Mouse (Mus musculus) spleen, postnatal 10 days (tissue): ENCODE measurements at regions not wholly inside any gene's neighbourhood (a gene's known extent, or its start where the extent isn't known, plus 50 kb on each side); places are given as distances from the start of the nearest gene placed in this dataset.
"Not testable (repeated sequence)": the region's sequence is repeated elsewhere in the genome, so short reads cannot be mapped to it uniquely, and the experiment has no call there.

ENCODE experiments used
- DNase-seq, 2 experiments: peaks; one replicate each; pipeline ENCODE4 v3.0.0; 2021 to 2022; ENCODE audit warnings: low spot score in 2 of 2

DNA sequence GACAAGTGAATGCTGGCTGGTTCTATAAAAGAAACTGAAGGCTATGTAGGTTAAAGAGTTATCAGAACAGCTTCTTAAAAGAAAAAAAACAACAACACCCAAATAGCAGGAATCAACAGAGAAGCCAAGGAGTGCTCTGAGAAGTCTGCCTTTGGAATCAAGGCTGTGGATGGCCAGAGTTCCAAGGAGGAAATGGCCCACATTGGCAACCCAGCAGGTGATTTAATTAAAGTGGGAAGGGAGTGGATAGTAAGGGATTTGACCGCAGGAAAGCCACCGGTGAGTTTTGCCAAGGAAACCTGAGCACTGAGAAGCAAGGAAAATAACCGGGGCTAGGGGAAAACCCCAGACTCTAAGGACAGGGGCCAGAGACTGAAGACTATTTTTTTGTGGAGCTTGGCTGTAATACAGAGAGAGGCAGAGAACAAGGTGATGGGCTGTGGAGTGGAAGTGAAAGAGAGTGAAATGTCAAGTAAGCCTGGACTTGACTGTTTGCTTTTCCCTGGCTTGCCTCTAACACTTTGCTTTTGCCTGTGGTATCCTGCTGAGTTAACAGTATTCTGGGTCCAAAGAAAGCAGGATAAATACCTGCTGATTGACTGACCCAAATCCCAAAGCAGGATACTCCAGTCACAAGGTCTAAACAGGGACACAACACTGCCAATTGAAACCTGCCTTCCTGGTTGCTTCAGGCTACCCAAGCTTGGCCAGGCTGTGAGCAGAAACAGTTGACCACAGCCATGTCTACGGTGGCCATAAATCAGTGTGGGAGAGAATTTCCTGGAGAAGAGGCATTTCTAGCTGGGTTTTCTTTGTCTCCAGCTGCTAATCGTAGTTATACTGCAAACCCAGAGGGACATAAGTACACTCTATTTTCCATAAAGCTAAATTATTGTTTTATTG lies 125.9 kb downstream of the Arrdc3 start:
- no peak for DNase-seq

GRCm38 (mm10) chr13:81013953-81014352 lies 130.8 kb downstream of the Arrdc3 start:
- no peak for DNase-seq

DNA sequence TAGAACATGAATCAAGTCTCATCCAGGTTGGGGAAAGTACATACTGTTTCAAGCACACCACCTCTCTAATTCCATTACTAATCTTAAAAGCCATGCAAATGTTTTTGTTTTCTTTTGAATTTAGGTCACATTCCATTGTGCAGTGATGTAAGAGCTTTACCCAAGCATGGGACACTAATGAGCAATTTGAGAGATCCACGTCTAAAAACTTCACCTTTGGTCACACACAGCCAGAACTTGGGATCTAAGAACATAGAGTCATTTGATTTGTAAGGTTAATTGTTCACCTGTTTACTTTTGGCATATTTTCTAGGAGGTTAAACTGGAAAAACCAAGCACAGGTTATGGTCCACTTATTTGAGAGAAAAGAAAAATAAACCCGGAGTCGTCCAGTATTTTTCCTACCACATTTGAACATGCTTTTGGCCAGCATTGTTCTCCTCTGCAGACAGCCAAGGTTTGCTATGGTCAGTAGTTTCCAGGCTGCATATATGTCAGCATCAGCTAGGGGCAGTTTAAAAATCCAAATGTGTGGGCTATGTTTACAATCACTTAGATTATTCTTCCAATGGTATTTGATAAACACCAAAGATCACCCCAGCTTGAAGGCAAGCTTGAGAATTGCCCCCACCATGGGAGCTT lies 137.0 kb downstream of the Arrdc3 start:
- no peak for DNase-seq

- no peak for DNase-seq
These were observed 137.6 kb downstream of the Arrdc3 start for GRCm38 (mm10) chr13:81020811-81021210.

- peak in 1 of 2 experiments; percentile 16 for DNase-seq
These were observed 139.2 kb downstream of the Arrdc3 start for GRCm38 (mm10) chr13:81022410-81022809.

GRCm38 (mm10) chr13:81025241-81025760 lies 142.1 kb downstream of the Arrdc3 start:
- DNase-seq = not testable (repeated sequence)

GRCm38 (mm10) chr13:81037316-81037715 lies 154.1 kb downstream of the Arrdc3 start:
- no peak for DNase-seq

- no peak for DNase-seq
These were observed 155.6 kb downstream of the Arrdc3 start for GRCm38 (mm10) chr13:81038736-81039135.

DNA sequence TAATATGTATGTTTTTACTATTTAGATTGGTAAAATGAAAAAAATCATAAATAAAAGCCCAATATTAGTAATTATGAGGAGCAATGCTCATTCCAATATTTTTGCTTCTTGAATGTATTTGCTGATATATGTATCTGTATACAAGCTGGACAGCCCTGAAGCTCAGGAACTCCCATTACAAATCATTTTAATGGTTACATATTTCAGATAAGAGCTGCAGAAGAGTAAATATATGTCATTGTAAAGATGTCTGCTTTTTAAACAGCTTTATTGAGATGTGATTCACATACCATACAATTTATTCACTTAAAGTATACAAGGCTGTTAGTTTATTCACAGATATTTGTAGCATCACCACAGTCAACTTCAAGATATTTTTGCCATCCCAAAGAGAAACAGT lies 157.3 kb downstream of the Arrdc3 start:
- DNase-seq = no peak

DNA sequence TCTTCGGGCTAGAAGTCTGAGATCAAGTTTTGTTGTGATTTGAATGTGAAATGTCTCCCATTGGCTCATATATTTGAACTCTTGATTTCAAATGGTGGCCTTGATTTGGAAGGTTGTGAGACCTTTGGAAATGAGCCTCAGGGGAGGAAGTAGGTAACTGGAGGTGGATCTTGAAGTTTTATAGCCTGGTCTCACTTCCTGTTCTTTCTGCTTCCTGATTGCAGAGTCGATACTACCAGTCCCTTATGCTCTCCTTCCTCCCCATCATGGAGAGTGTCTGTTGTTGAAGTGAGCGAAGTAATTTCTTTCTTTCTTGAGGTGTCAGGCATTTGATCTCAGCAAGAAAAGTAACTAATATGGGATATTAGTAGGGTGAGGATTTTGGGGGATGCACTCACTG lies 158.5 kb downstream of the Arrdc3 start:
- no peak for DNase-seq
